Mouse (Mus musculus): ENCODE results near the gene Irf8. TPM values are rescaled to one million over a fixed set of nuclear protein-coding genes. Genes with fewer than 3 reads are reported as not detected.

Irf8 gene
- polyA plus RNA-seq, 1 experiment from 2014 or later, result 15.7 TPM

DNA sequence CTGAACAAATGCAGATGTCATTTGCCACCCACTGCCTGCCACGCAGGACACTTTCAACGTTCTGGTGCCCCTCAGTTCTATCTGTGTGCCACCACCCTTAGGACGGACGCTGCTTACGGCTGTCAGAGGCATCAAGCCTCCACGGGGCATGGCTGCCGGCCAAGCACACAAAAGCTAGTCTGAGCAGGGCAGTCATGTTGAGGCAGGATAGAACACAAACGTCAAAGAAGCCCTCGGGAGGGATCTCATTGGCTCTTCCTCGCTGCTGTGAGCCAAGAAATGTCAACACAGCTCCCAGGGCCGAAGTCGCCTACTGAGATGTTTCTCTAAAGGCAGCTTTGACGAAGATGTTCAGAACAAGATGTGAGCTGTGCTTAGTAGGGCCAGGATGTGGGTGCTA lies 41.6 kb downstream of the Irf8 start:
- WGBS, result 61% methylated on average over 13 of the region's 13 CpGs
- DNase-seq (ENCODE audit: low spot score) (no peak), ATAC-seq (replicated peaks; ENCODE audit: low FRiP score, low read depth) (no peak)
- TF ChIP-seq CTCF (IDR thresholded peaks at IDR 0.05; ENCODE audit: low read depth), result no peak
- no peak overlapping the region for H3K27ac ChIP-seq
- H3K4me3 ChIP-seq (replicated peaks; ENCODE audit: low read depth, low read length), result no peak overlapping the region
- H3K9ac ChIP-seq (ENCODE audit: low read depth, low read length), result no peak overlapping the region
- no peak overlapping the region for H3K4me2 ChIP-seq (ENCODE audit: low read length)
- no peaks in the 10 kb centered on the region for H3K4me1 ChIP-seq (replicated peaks; ENCODE audit: insufficient read depth, low read length)
- H3K9me3 ChIP-seq (replicated peaks; ENCODE audit: low read length), result no peaks in the 10 kb centered on the region
- no peaks in the 10 kb centered on the region for H3K27me3 ChIP-seq (ENCODE audit: insufficient read depth, low read length)
- H3K36me3 ChIP-seq (ENCODE audit: insufficient read depth, low read length), result no peaks in the 10 kb centered on the region

DNA sequence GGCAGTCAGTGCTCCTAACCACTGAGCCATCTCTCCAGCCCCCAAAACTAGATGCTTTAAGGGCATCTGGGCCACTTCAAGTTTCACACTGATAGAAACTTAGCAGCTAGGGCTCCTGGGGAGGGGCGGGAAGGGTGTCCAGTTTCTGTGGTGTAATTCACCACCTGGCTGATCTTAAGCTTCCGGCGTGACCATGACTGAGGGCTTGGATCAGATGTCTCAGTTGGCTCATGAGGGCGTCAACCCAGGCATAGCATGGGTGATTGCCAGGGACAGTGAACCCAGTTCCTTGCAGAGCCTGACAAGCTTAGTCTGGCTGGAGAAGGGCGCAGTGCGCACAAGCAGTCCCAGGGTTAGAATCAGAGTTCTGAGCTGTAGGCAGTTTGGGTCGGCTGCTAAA lies 42.9 kb downstream of the Irf8 start:
- WGBS, result 67% methylated on average over 7 of the region's 7 CpGs
- DNase-seq (ENCODE audit: low spot score) (no peak), ATAC-seq (replicated peaks; ENCODE audit: low FRiP score, low read depth) (no peak)
- H3K27me3 ChIP-seq (ENCODE audit: insufficient read depth, low read length), result no peaks in the 10 kb centered on the region
- H3K4me3 ChIP-seq (replicated peaks; ENCODE audit: low read depth, low read length), result no peak overlapping the region
- H3K9ac ChIP-seq (ENCODE audit: low read depth, low read length), result no peak overlapping the region
- no peak overlapping the region for H3K27ac ChIP-seq
- no peak overlapping the region for H3K4me2 ChIP-seq (ENCODE audit: low read length)
- H3K9me3 ChIP-seq (replicated peaks; ENCODE audit: low read length), result no peaks in the 10 kb centered on the region
- H3K4me1 ChIP-seq (replicated peaks; ENCODE audit: insufficient read depth, low read length), result no peaks in the 10 kb centered on the region
- no peak for TF ChIP-seq CTCF (IDR thresholded peaks at IDR 0.05; ENCODE audit: low read depth)
- H3K36me3 ChIP-seq (ENCODE audit: insufficient read depth, low read length), result no peaks in the 10 kb centered on the region

GRCm38 (mm10) chr8:120783781-120784180 lies 47.6 kb downstream of the Irf8 start:
- ATAC-seq (replicated peaks; ENCODE audit: low FRiP score, low read depth) (no peak), DNase-seq (ENCODE audit: low spot score) (no peak)
- no peak overlapping the region for H3K4me2 ChIP-seq (ENCODE audit: low read length)
- 85% methylated on average over 4 of the region's 4 CpGs for WGBS
- H3K9ac ChIP-seq (ENCODE audit: low read depth, low read length), result no peak overlapping the region
- H3K36me3 ChIP-seq (ENCODE audit: insufficient read depth, low read length), result no peaks in the 10 kb centered on the region
- H3K27me3 ChIP-seq (ENCODE audit: insufficient read depth, low read length), result no peaks in the 10 kb centered on the region
- no peak for TF ChIP-seq CTCF (IDR thresholded peaks at IDR 0.05; ENCODE audit: low read depth)
- no peak overlapping the region for H3K27ac ChIP-seq
- H3K4me1 ChIP-seq (replicated peaks; ENCODE audit: insufficient read depth, low read length), result no peaks in the 10 kb centered on the region
- H3K9me3 ChIP-seq (replicated peaks; ENCODE audit: low read length), result no peaks in the 10 kb centered on the region
- no peak overlapping the region for H3K4me3 ChIP-seq (replicated peaks; ENCODE audit: low read depth, low read length)

DNA sequence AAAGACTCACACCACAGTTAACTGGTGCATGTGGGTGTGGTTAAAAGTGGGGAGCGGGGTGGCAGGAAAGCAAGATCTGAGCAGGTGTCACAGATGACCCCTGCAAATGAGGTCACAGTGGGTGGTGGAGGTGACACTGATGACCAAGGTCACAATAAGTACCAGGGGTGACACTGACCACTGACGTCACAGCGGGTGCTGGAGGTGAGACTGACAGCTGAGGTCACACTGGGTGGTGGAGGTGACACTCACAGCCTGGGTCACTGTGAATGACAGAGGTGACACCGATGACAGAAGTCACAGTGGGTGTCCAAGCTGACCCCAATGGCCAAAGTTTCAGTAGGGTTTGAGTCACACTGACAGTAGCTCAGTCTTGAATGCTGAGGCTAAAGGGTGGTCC lies 50.6 kb downstream of the Irf8 start:
- Histone ChIP-seq H3K4me3 (replicated peaks; ENCODE audit: low read depth, low read length) (no peak overlapping the region), H3K27ac (no peak overlapping the region), H3K27me3 (ENCODE audit: insufficient read depth, low read length) (no peaks in the 10 kb centered on the region), H3K9ac (ENCODE audit: low read depth, low read length) (no peak overlapping the region), H3K4me1 (replicated peaks; ENCODE audit: insufficient read depth, low read length) (no peaks in the 10 kb centered on the region), H3K36me3 (ENCODE audit: insufficient read depth, low read length) (no peaks in the 10 kb centered on the region), H3K4me2 (ENCODE audit: low read length) (no peak overlapping the region), H3K9me3 (replicated peaks; ENCODE audit: low read length) (no peaks in the 10 kb centered on the region)
- no peak for TF ChIP-seq CTCF (IDR thresholded peaks at IDR 0.05; ENCODE audit: low read depth)
- no peak for DNase-seq (ENCODE audit: low spot score)
- 91% methylated on average over 4 of the region's 4 CpGs for WGBS
- ATAC-seq (replicated peaks; ENCODE audit: low FRiP score, low read depth), result no peak

DNA sequence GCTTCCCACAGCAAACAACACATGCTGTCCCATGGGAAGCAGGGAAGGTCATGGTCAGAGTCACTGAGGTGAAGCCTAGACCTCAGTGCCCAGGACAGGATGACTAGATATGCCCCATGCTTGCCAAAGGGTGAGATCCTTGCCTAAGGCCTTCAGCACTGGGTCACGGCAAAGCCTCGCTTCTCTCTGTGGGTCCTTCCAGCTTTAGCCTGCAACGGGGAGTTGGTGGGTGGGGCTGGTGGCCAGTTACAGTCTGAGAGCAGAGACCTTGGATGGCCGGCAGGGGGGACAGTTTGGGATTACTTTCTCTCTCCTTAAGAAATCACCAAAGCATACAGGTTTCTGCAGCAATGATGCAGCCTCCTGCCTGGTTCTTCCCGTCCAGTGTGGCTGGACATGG lies 51.5 kb downstream of the Irf8 start:
- TF ChIP-seq CTCF (IDR thresholded peaks at IDR 0.05; ENCODE audit: low read depth), result peak; percentile 32; the same call in 1 of the 2 replicates
- Histone ChIP-seq H3K4me1 (replicated peaks; ENCODE audit: insufficient read depth, low read length) (no peaks in the 10 kb centered on the region), H3K9ac (ENCODE audit: low read depth, low read length) (no peak overlapping the region), H3K9me3 (replicated peaks; ENCODE audit: low read length) (no peaks in the 10 kb centered on the region), H3K4me3 (replicated peaks; ENCODE audit: low read depth, low read length) (no peak overlapping the region), H3K27me3 (ENCODE audit: insufficient read depth, low read length) (no peaks in the 10 kb centered on the region), H3K27ac (no peak overlapping the region), H3K36me3 (ENCODE audit: insufficient read depth, low read length) (no peaks in the 10 kb centered on the region), H3K4me2 (ENCODE audit: low read length) (no peak overlapping the region)
- ATAC-seq (replicated peaks; ENCODE audit: low FRiP score, low read depth) (no peak), DNase-seq (ENCODE audit: low spot score) (peak; percentile 25)
- WGBS, result 24% methylated on average over 5 of the region's 5 CpGs

DNA sequence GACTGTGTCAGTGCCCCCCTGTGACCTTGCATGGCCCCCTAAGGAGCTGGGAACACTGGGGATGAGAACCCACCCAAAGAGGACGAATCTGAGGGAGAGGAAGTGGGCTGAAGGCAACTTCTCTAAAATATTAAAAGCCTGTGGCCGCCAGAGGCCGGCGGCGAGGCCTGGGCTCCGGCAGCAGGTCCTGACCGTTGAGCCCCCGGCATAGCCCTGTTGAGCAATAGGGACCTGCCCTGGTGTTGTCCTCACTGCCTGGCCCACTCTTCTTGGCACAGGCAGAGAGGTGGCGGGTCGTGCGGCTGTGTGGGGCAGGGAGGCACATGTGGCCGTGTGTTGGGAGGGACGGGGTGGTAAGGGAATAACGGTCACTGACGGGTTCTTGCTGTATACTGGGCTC lies 56.6 kb downstream of the Irf8 start:
- no peak overlapping the region for H3K27ac ChIP-seq
- no peak for ATAC-seq (replicated peaks; ENCODE audit: low FRiP score, low read depth)
- H3K9me3 ChIP-seq (replicated peaks; ENCODE audit: low read length), result no peaks in the 10 kb centered on the region
- DNase-seq (ENCODE audit: low spot score), result no peak
- no peaks in the 10 kb centered on the region for H3K36me3 ChIP-seq (ENCODE audit: insufficient read depth, low read length)
- no peak for TF ChIP-seq CTCF (IDR thresholded peaks at IDR 0.05; ENCODE audit: low read depth)
- no peak overlapping the region for H3K9ac ChIP-seq (ENCODE audit: low read depth, low read length)
- WGBS, result 83% methylated on average over 15 of the region's 15 CpGs
- H3K4me2 ChIP-seq (ENCODE audit: low read length), result no peak overlapping the region
- H3K4me3 ChIP-seq (replicated peaks; ENCODE audit: low read depth, low read length), result no peak overlapping the region
- H3K4me1 ChIP-seq (replicated peaks; ENCODE audit: insufficient read depth, low read length), result no peaks in the 10 kb centered on the region
- H3K27me3 ChIP-seq (ENCODE audit: insufficient read depth, low read length), result no peaks in the 10 kb centered on the region

- WGBS, result 49% methylated on average over 9 of the region's 9 CpGs
- no peak overlapping the region for H3K9ac ChIP-seq (ENCODE audit: low read depth, low read length)
- ATAC-seq (replicated peaks; ENCODE audit: low FRiP score, low read depth) (peak; percentile 65), DNase-seq (ENCODE audit: low spot score) (peak; percentile 95)
- H3K4me2 ChIP-seq (ENCODE audit: low read length), result no peak overlapping the region
- H3K27me3 ChIP-seq (ENCODE audit: insufficient read depth, low read length), result no peaks in the 10 kb centered on the region; the same call in 1 of the 2 replicates
- no peak overlapping the region for H3K27ac ChIP-seq
- H3K4me1 ChIP-seq (replicated peaks; ENCODE audit: insufficient read depth, low read length), result no peaks in the 10 kb centered on the region
- H3K36me3 ChIP-seq (ENCODE audit: insufficient read depth, low read length), result no peaks in the 10 kb centered on the region
- H3K9me3 ChIP-seq (replicated peaks; ENCODE audit: low read length), result no peaks in the 10 kb centered on the region
- peak; percentile 98 for TF ChIP-seq CTCF (IDR thresholded peaks at IDR 0.05; ENCODE audit: low read depth)
- H3K4me3 ChIP-seq (replicated peaks; ENCODE audit: low read depth, low read length), result no peak overlapping the region
Observed at GRCm38 (mm10) chr8:120795944-120796635, 59.9 kb downstream of the Irf8 start.

All from kidney, postnatal 0 days (tissue).